Mouse (Mus musculus): ENCODE measurements around the gene Hs3st6. TPM values are rescaled to one million over a fixed set of nuclear protein-coding genes. Genes with fewer than 3 reads are reported as not detected.

Gene Hs3st6
- polyA plus RNA-seq (2012; rRNA removed): 0.18 and 0.32 TPM in 2 replicates

GRCm38 (mm10) chr17:24752415-24753394 is at the start of gene Hs3st6:
TSS of gene Hs3st6 (plus strand) at chr17:24752988.

GRCm38 (mm10) chr17:24706982-24707800 is 45.6 kb upstream of the Hs3st6 start, which contains the start of gene Tbl3:
TSS of gene Tbl3 (minus strand) at chr17:24707660.

GRCm38 (mm10) chr17:24717943-24718342 is 34.8 kb upstream of the Hs3st6 start, which contains the start of the genes Rnf151 and Rps2:
TSS of gene Rnf151 (minus strand) at chr17:24718063.
TSS of gene Rps2 (plus strand) at chr17:24718116.

GRCm38 (mm10) chr17:24724184-24724583 is 28.6 kb upstream of the Hs3st6 start, which contains the start of gene Ndufb10:
TSS of gene Ndufb10 (minus strand) at chr17:24724478.

GRCm38 (mm10) chr17:24727618-24728017 is 25.2 kb upstream of the Hs3st6 start, which contains the start of gene Rpl3l:
TSS of gene Rpl3l (plus strand) at chr17:24727820.

GRCm38 (mm10) chr17:24736330-24737051 is 16.3 kb upstream of the Hs3st6 start, which contains the start of gene Msrb1:
TSS of gene Msrb1 (plus strand) at chr17:24736642.

GRCm38 (mm10) chr17:24803952-24804951 is 51.5 kb downstream of the Hs3st6 start, which contains the start of gene Meiob:
TSS of gene Meiob (plus strand) at chr17:24804289.

Other genes with a start within 250 kb of the Hs3st6 start
- 317 and 344 TPM in 2 replicates for gene Traf7, start 225.1 kb upstream of the Hs3st6 start, polyA plus RNA-seq (2012; rRNA removed)
- gene Rab26, start 218.8 kb upstream of the Hs3st6 start, polyA plus RNA-seq (2012; rRNA removed): 14.9 and 17.8 TPM in 2 replicates
- 72.1 and 73.5 TPM in 2 replicates for gene Pkd1, start 203.2 kb upstream of the Hs3st6 start, polyA plus RNA-seq (2012; rRNA removed)
- 152 and 155 TPM in 2 replicates for gene Tsc2, start 120.4 kb upstream of the Hs3st6 start, polyA plus RNA-seq (2012; rRNA removed)
- 13.9 and 14.3 TPM in 2 replicates for gene Nthl1, start 120.3 kb upstream of the Hs3st6 start, polyA plus RNA-seq (2012; rRNA removed)
- 48.9 and 51.1 TPM in 2 replicates for gene Slc9a3r2, start 102.7 kb upstream of the Hs3st6 start, polyA plus RNA-seq (2012; rRNA removed)
- gene Npw, start 94.5 kb upstream of the Hs3st6 start, polyA plus RNA-seq (2012; rRNA removed): 0.31 and 0.40 TPM in 2 replicates
- 73.8 and 74.1 TPM in 2 replicates for gene Zfp598, start 83.3 kb upstream of the Hs3st6 start, polyA plus RNA-seq (2012; rRNA removed)
- gene Syngr3, start 63.0 kb upstream of the Hs3st6 start, polyA plus RNA-seq (2012; rRNA removed): 153 and 170 TPM in 2 replicates
- gene Gfer, start 56.8 kb upstream of the Hs3st6 start, polyA plus RNA-seq (2012; rRNA removed): 28.7 and 30.4 TPM in 2 replicates
- 7.4 and 8.2 TPM in 2 replicates for gene Noxo1, start 56.8 kb upstream of the Hs3st6 start, polyA plus RNA-seq (2012; rRNA removed)
- 63.2 and 66.6 TPM in 2 replicates for gene Tbl3, start 45.3 kb upstream of the Hs3st6 start, polyA plus RNA-seq (2012; rRNA removed)
- 0.28 TPM in 2 replicates for gene Rnf151, start 34.9 kb upstream of the Hs3st6 start, polyA plus RNA-seq (2012; rRNA removed)
- 1,636 and 1,660 TPM in 2 replicates for gene Rps2, start 34.9 kb upstream of the Hs3st6 start, polyA plus RNA-seq (2012; rRNA removed)
- gene Ndufb10, start 28.5 kb upstream of the Hs3st6 start, polyA plus RNA-seq (2012; rRNA removed): 265 and 272 TPM in 2 replicates
- gene Rpl3l, start 25.2 kb upstream of the Hs3st6 start, polyA plus RNA-seq (2012; rRNA removed): 0.08 and 0.35 TPM in 2 replicates
- gene Msrb1, start 16.3 kb upstream of the Hs3st6 start, polyA plus RNA-seq (2012; rRNA removed): 36.6 and 37.8 TPM in 2 replicates
- not detected in 2 replicates for gene Meiob, start 51.3 kb downstream of the Hs3st6 start, polyA plus RNA-seq (2012; rRNA removed)
- gene Hagh, start 87.2 kb downstream of the Hs3st6 start, polyA plus RNA-seq (2012; rRNA removed): 53.3 and 54.8 TPM in 2 replicates
- 17.5 and 18.2 TPM in 2 replicates for gene Fahd1, start 97.4 kb downstream of the Hs3st6 start, polyA plus RNA-seq (2012; rRNA removed)
- 0.04 TPM in 2 replicates for gene Igfals, start 113.0 kb downstream of the Hs3st6 start, polyA plus RNA-seq (2012; rRNA removed)
- 24.0 and 25.9 TPM in 2 replicates for gene Nubp2, start 133.4 kb downstream of the Hs3st6 start, polyA plus RNA-seq (2012; rRNA removed)
- 86.4 and 94.7 TPM in 2 replicates for gene Spsb3, start 133.7 kb downstream of the Hs3st6 start, polyA plus RNA-seq (2012; rRNA removed)
- 33.9 and 36.5 TPM in 2 replicates for gene Eme2, start 142.1 kb downstream of the Hs3st6 start, polyA plus RNA-seq (2012; rRNA removed)
- gene Mrps34, start 142.1 kb downstream of the Hs3st6 start, polyA plus RNA-seq (2012; rRNA removed): 97.2 and 101 TPM in 2 replicates
- gene Nme3, start 143.5 kb downstream of the Hs3st6 start, polyA plus RNA-seq (2012; rRNA removed): 78.7 and 90.5 TPM in 2 replicates
- 223 and 233 TPM in 2 replicates for gene Mapk8ip3, start 184.0 kb downstream of the Hs3st6 start, polyA plus RNA-seq (2012; rRNA removed)
- 43.2 and 49.2 TPM in 2 replicates for gene Jpt2, start 207.7 kb downstream of the Hs3st6 start, polyA plus RNA-seq (2012; rRNA removed)

Measured in central nervous system, embryonic 18 days (tissue).